Mouse (Mus musculus) embryonic fibroblast, embryonic 13.5 days (primary cell): Measurements from ENCODE around the gene Hist1h4b.

Source experiments
- CTCF ChIP-seq: IDR thresholded peaks from 2 replicates; pipeline ENCODE4 v1.5.1; 2011; ENCODE audit warnings: mild to moderate bottlenecking, control low read depth, low read length, moderate library complexity, borderline replicate concordance; ENCODE audit not compliant: insufficient read depth
- POLR2A ChIP-seq: IDR thresholded peaks from 2 replicates; pipeline ENCODE4 v1.6.1; 2011; ENCODE audit warnings: low read depth, mild to moderate bottlenecking, control low read depth, low read length, moderate library complexity

- TF ChIP-seq CTCF (no peak), POLR2A (no peak)
Observed at GRCm38 (mm10) chr13:23730479-23730878, 26.3 kb upstream of the Hist1h4b start.
